Mouse (Mus musculus) T-helper 17 cell (primary cell): ENCODE results near the gene Lce3d.

ENCODE experiments used
- in situ Hi-C, 2 experiments: fragments of 300-600 bp; cut with MboI, MseI; formaldehyde crosslinking; loops; 1 replicate in 1 of 2; 2 replicates in 1 of 2; pipeline ENCODE4 v1.15.1; 2025; ENCODE audit warnings: high pct_unique_total_duplicates in 2 of 2

Lce3d gene

DNA sequence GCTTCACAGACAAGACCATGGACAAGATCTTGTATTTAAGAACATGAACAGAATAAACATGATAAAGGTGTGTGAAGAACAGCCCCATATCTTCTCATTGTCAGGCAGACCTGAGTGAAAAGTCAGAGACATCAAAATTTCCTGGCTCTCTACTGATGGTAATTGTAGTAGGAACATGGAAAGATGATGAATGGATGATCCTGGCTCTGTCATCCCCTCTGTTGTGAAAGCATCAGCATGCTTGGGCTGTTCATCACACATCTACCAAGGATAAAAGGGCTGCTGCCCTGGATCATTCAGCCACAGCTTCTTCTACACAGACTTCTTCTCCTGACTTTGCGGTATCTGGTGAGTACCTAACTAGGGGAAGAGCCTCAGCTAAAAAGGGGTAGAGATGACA is at the start of gene Lce3d:
TSS of gene Lce3d (plus strand) at position 301 of the 400 bp plus-strand sequence.
- in situ Hi-C loops = no loop called here

DNA sequence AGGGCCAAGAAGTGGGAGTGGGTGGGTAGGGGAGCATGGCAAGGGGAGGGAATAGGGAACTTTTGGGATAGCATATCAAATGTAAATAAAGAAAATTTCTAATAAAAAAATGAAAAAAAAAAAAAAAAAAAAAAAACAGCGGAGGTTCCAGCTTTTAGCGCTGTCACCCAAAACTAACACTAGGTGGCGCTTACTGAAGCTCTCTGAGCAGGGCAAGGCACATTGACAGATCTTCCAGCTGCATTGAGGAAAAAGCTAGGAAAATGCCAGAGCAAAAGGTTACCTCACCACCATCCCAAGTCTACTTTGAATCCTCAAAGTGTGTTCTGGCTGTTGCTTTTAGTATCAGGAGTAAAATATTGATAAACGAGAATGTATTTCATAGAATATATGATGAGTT is 49.6 kb upstream of the Lce3d start:
- in situ Hi-C loops = loop anchor here in 1 of 2 experiments (10.0 kb wide), 1 partner anchor 587 kb away; no protein-coding TSS in a partner anchor

DNA sequence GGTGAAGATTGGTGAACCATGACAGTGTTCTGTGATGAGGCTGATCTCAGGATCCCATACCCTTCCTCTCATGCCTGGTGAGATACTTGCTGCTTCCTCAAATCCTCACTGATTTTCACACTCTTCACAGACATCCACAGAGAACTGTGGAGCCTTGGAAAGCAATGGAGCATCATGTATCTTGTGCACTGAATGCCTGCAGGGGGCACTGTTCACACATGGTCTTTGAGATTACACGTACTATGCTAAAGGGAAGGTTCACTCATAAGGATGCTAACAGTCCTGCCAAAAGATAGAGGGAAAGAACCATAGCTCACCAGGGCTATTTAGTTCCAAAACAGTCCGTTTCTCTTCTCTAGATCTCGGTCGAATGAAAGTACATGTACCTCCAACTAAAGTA is 36.8 kb upstream of the Lce3d start:
- in situ Hi-C loops = no loop called here

DNA sequence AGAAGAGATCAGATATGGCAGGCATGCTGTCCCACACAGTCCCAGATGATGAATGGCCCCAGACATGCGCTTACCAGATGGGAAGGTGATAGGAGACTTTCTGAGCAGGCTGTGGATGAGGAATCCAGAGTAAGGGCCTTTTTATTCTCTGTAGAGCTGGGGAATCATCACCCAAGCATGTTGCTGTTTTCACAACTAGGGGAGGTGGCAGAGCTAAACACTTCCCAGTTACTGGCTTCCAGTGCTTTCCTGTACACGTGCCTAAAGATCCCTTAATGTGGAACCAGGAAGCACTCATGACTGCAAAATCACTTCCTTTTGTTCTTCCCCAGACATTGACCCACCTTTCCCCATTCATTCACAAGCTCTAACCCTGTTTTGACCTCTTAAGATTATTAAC is 31.1 kb upstream of the Lce3d start, which contains the start of gene Lce3a:
TSS of gene Lce3a (minus strand) at position 101 of the 400 bp plus-strand sequence.
- in situ Hi-C loops = no loop called here

DNA sequence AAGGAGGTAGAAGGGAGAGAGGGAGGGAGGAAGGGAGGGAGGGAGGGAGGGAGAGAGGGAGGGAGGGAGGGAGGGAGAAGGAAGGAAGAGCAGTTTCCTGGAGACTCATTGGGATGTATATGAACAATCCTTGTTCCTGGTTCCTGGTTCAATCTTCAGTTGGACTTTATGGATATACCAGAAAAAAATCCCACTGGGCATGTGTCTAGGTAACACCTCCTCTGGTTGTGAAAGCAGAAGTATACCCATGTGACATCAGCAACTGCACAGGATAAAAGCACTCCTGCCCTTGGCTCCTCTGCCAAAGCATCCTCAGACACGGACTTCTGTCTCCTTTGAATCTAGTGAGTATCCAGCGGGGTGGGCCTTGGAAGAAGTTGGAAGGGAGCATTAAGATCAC is 24.5 kb upstream of the Lce3d start, which contains the start of gene Lce3b:
TSS of gene Lce3b (plus strand) at position 301 of the 400 bp plus-strand sequence.
- in situ Hi-C loops = no loop called here

DNA sequence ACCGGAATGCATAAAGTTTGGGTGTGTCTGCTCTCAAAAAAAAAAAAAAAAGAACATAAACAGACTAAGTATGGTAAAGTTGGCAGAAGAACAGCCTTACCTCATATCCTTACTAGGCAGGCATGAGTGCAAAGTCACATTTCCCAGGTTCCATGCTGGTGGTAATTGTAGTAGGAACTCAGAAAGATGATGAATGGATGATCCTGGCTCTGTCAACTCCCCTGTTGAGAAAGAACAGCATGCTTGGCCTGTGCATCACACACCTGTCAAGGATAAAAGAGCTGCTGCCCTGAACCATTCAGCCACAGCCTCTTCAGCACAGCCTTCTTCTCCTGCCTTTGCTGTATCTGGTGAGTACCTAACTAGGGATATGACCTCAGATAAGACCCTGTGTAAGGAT is 13.0 kb upstream of the Lce3d start, which contains the start of gene Lce3c:
TSS of gene Lce3c (plus strand) at position 301 of the 400 bp plus-strand sequence.
- in situ Hi-C loops = no loop called here

DNA sequence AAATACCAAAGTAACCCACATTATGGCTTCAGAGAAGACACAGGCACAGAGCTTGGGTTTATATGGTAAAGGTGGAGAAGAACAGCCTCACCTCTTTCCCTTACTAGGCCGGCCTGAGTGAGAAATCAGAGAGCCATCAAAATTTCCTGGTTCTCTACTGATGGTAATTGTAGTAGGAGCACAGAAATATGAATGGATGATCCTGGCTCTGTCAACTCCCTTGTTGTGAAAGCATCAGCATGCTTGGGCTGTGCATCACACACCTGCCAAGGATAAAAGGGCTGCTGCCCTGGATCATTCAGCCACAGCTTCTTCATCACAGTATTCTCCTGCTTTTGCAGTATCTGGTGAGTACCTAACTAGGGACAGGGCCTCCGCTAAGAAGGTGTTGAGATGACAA is 9.6 kb downstream of the Lce3d start, which contains the start of gene Lce3e:
TSS of gene Lce3e (plus strand) at position 301 of the 400 bp plus-strand sequence.
- in situ Hi-C loops = no loop called here

DNA sequence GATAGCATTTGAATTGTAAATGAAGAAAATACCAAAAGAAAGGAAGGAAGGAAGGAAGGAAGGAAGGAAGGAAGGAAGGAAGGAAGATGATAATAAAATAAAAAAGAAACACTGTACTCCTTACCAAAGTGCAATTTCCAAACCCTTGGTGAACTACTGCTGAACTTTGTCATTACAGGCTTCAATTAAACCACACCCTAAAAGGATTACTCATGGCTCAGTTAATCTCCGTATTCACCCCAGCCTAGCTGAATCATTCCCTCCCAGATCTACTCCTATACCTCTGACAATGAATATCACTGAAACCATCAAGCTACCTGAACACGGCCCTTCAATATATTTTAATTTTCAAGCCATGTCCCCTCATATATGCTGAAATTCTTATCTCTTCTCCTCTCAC is 21.3 kb downstream of the Lce3d start:
- in situ Hi-C loops = no loop called here

DNA sequence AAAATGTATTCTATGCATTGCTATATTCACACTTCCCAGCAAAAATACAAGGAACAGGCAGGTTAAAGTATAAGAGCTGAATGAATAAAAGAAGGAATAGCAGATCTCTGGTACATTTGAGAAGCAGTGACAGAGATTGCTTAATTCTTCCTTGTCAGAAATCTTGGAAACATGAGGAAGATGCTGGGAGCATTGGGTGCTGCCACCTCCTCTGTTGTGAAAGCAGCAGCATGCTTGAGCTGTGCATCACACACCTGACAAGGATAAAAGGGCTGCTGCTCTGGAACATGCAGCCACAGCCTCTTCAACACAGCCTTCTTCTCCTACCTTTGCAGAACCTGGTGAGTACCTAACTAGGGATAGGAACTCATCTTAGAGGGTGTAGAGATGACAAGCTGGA is 34.7 kb downstream of the Lce3d start, which contains the start of gene Lce3f:
TSS of gene Lce3f (plus strand) at position 301 of the 400 bp plus-strand sequence.
- in situ Hi-C loops = no loop called here

DNA sequence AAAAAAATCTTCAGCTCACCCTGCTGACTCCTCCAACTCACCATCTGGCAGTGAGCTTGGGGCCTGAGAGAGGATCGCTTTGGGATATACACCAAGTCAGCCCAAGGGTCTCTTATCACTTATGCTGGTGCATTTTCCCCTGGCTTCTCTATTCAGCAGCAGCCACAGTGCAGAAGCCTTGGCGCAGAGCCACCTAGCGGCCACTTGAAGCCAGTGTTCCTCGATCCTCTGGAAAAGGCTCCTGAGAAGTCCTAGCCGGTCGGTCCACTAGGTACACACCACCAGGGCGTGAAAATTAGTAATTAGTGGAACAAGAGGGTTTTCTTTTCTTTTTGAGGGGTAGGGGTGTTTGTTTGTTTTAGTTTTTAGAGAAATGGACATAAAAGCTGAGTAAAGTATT is 41.5 kb downstream of the Lce3d start:
- in situ Hi-C loops = no loop called here

DNA sequence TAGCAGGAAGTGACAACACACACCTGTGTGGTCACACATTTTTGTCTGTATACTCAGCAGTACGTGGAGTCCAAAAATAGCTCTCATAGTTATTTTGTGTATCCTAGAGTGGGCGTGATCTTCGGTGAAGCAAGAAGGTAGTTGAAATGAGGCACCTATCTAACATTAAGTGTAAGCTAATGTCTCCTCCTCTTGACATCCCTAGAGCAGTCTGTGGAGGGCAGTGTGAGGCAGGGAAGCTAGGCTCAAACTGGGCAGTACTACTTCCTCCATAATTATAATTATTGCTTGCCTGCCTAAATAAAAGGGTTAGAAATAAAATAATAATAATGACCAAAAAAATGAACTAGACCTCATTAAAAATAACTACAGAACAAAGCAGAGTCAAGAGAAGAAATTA is 43.4 kb downstream of the Lce3d start:
- in situ Hi-C loops = no loop called here

DNA sequence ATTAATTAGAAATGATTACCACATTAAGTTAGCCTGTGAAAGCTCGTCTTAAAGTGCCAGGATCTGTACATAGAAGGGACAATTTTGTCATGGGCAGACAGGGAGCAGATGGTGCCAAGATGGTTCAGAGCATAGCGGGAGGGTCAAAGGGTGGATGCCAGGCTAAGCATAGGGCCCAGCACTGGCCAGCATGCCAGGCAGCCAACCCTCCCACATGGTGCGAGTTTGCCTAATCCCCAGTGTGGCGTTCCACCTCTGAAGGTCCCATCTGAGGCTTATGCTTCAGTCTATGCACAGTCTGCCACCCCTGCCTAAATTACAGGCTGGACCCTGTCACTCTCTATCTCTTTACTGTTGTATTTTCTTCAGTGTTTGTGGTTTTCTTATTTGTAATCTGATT is 45.7 kb downstream of the Lce3d start:
- in situ Hi-C loops = no loop called here
